Mouse (Mus musculus): ENCODE data around the gene Heatr5b. TPM values are rescaled to one million over a fixed set of nuclear protein-coding genes. Genes with fewer than 3 reads are reported as not detected.

The Heatr5b gene
- polyA plus RNA-seq, 1 experiment from 2014 or later, result 11.2 TPM

- 0 out of 2 replicates have a peak overlapping the region, but pooled peaks have one; percentile 17 for H3K4me2 ChIP-seq
- peak overlapping the region; percentile 37; the same call in 1 of the 2 replicates for H3K27ac ChIP-seq
- ATAC-seq (replicated peaks; ENCODE audit: low FRiP score), result peak; percentile 87
- no peaks in the 10 kb centered on the region for H3K36me3 ChIP-seq
- peaks cover 16% of the 10 kb centered on the region for H3K4me1 ChIP-seq
- H3K9me3 ChIP-seq (replicated peaks), result no peaks in the 10 kb centered on the region
- no peak overlapping the region for H3K9ac ChIP-seq
- H3K4me3 ChIP-seq (replicated peaks), result no peak overlapping the region
- WGBS, result 59% methylated on average over 14 of the region's 14 CpGs
- no peaks in the 10 kb centered on the region for H3K27me3 ChIP-seq
Measured at GRCm38 (mm10) chr17:78726746-78727449, 108.3 kb downstream of the Heatr5b start.

- Histone ChIP-seq H3K9me3 (replicated peaks) (no peaks in the 10 kb centered on the region), H3K4me1 (peaks cover 16% of the 10 kb centered on the region), H3K36me3 (no peaks in the 10 kb centered on the region), H3K4me2 (no peak overlapping the region), H3K27ac (peak overlapping the region; percentile 49), H3K4me3 (replicated peaks) (no peak overlapping the region), H3K27me3 (no peaks in the 10 kb centered on the region), H3K9ac (no peak overlapping the region)
- WGBS, result 47% methylated on average over 6 of the region's 6 CpGs
- ATAC-seq (replicated peaks; ENCODE audit: low FRiP score), result 0 out of 2 replicates have a peak, but pooled peaks have one; percentile 57
Measured at GRCm38 (mm10) chr17:78724461-78725055, 110.6 kb downstream of the Heatr5b start.

- Histone ChIP-seq H3K27me3 (no peaks in the 10 kb centered on the region), H3K9me3 (replicated peaks) (no peaks in the 10 kb centered on the region), H3K36me3 (peaks cover 9% of the 10 kb centered on the region), H3K9ac (no peak overlapping the region), H3K4me3 (replicated peaks) (no peak overlapping the region), H3K4me2 (no peak overlapping the region), H3K27ac (no peak overlapping the region), H3K4me1 (peaks cover 10% of the 10 kb centered on the region)
- ATAC-seq (replicated peaks; ENCODE audit: low FRiP score), result no peak
- WGBS, result 82% methylated on average over 7 of the region's 7 CpGs
Measured at GRCm38 (mm10) chr17:78721690-78722089, 113.5 kb downstream of the Heatr5b start.

DNA sequence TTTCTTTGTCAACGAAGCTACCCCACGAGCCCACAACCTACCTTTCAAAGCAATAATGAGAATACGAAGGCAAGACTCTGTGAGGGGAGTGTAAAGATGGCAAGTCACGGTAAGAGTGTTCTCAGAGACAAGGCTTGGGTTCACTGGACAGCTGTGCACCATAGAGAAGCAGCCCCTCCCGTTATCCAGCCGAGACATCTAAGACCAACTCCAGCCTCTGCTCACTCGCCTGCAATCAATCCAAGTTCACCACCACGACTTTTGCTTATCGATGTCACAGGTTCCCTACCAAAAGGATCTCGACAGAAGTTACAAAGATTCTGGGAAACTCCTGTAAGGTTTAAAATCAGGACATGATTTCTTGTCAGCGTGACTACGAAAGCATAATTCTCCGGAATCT is 116.1 kb downstream of the Heatr5b start:
- no peak for ATAC-seq (replicated peaks; ENCODE audit: low FRiP score)
- H3K9ac ChIP-seq, result no peak overlapping the region
- H3K36me3 ChIP-seq, result peaks cover 9% of the 10 kb centered on the region
- H3K27ac ChIP-seq, result no peak overlapping the region
- H3K9me3 ChIP-seq (replicated peaks), result no peaks in the 10 kb centered on the region
- no peaks in the 10 kb centered on the region for H3K4me1 ChIP-seq
- 90% methylated on average over 13 of the region's 13 CpGs for WGBS
- H3K4me2 ChIP-seq, result no peak overlapping the region
- no peaks in the 10 kb centered on the region for H3K27me3 ChIP-seq
- H3K4me3 ChIP-seq (replicated peaks), result no peak overlapping the region

DNA sequence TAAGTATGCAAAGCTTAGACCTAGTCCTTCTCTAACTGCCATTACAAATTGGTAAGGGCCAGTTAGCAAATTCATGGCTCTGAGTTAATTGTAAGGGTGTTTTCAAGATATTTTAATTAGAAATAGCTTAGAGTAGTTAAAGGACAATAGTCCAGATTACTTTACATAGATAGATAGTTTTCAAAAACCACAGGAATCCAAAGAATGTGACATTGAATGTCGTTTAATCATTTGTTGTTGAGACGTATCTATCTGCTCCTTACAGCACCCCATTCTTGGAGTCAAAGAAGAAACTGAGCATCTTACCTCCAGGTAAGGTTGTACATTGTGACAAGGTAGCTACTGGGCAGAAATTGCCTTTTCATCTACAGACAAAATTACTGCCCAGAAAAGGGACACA is 124.9 kb downstream of the Heatr5b start:
- H3K27ac ChIP-seq, result no peak overlapping the region
- peaks cover 3% of the 10 kb centered on the region; the same call in 1 of the 2 replicates for H3K9me3 ChIP-seq (replicated peaks)
- H3K36me3 ChIP-seq, result peaks cover 6% of the 10 kb centered on the region; the same call in 1 of the 2 replicates
- H3K4me1 ChIP-seq, result 0 out of 2 replicates have a peak, but pooled peaks cover 2% of the 10 kb centered on the region
- WGBS, result 74% methylated on average over 2 of the region's 2 CpGs
- no peak overlapping the region for H3K4me2 ChIP-seq
- ATAC-seq (replicated peaks; ENCODE audit: low FRiP score), result no peak
- H3K27me3 ChIP-seq, result no peaks in the 10 kb centered on the region
- no peak overlapping the region for H3K9ac ChIP-seq
- no peak overlapping the region for H3K4me3 ChIP-seq (replicated peaks)

DNA sequence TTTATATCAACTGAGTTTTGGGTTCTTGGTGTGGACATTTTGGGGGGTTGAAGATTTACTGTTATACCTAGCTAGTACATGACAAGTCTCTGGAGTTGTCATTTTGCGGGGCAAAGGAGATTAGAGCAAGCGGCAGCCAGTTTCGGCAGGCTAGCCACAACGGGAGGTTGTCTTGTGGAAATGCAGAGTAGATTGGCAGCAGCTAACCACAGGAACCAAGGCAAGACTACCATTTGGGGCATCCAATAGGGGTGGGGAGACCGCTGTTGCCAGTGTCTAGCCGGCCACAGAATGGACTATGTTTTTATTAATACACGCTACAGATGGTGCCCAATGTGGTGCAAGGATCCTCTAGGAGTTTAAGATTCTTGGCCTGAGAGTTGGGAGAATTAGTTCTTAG is 126.7 kb downstream of the Heatr5b start:
- Histone ChIP-seq H3K4me3 (replicated peaks) (no peak overlapping the region), H3K9ac (no peak overlapping the region), H3K4me2 (no peak overlapping the region), H3K36me3 (peaks cover 6% of the 10 kb centered on the region; the same call in 1 of the 2 replicates), H3K27ac (no peak overlapping the region), H3K9me3 (replicated peaks) (peaks cover 3% of the 10 kb centered on the region; the same call in 1 of the 2 replicates), H3K27me3 (no peaks in the 10 kb centered on the region), H3K4me1 (0 out of 2 replicates have a peak, but pooled peaks cover 2% of the 10 kb centered on the region)
- WGBS, result 89% methylated on average over 7 of the region's 7 CpGs
- ATAC-seq (replicated peaks; ENCODE audit: low FRiP score), result no peak

DNA sequence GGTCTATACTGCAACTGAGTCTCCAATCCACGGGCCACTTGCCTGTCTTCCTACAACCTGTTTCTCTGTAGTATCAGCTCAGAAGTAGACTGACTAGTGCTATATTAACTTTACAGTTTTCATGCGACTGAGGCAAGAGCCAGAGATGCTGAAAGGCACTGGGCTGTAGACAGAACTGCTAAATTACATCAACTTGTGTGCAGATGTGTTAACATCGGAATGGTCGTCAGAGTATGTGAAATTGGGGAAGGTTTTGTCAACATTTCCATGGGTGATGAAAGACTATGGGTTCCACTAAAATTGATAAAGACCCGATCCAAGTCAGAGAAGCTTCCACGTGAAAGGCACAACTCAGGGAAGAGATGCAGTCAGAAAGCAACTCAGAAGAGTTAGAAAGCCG is 132.2 kb downstream of the Heatr5b start:
- H3K4me2 ChIP-seq, result no peak overlapping the region
- no peak overlapping the region for H3K4me3 ChIP-seq (replicated peaks)
- H3K27me3 ChIP-seq, result no peaks in the 10 kb centered on the region
- no peak overlapping the region for H3K27ac ChIP-seq
- H3K36me3 ChIP-seq, result peaks cover 19% of the 10 kb centered on the region; the same call in 1 of the 2 replicates
- no peak overlapping the region for H3K9ac ChIP-seq
- ATAC-seq (replicated peaks; ENCODE audit: low FRiP score), result no peak
- 0 out of 2 replicates have a peak, but pooled peaks cover 2% of the 10 kb centered on the region for H3K4me1 ChIP-seq
- H3K9me3 ChIP-seq (replicated peaks), result peaks cover 3% of the 10 kb centered on the region; the same call in 1 of the 2 replicates
- 92% methylated on average over 7 of the region's 7 CpGs for WGBS

Other genes starting within 250 kb of the Heatr5b start
- gene Strn, start 98.2 kb downstream of the Heatr5b start, polyA plus RNA-seq (2015; fragmentation: Nextera tagmentation; extraction: Ambion mirVana), result 5.5 and 5.6 TPM in 2 replicates
- gene Gpatch11, start 203 bp upstream of the Heatr5b start, polyA plus RNA-seq (2015; fragmentation: Nextera tagmentation; extraction: Ambion mirVana), result 41.6 and 46.6 TPM in 2 replicates
- gene Eif2ak2, start 47.2 kb upstream of the Heatr5b start, polyA plus RNA-seq (2015; fragmentation: Nextera tagmentation; extraction: Ambion mirVana), result 11.6 and 12.3 TPM in 2 replicates
- gene Sult6b1, start 71.6 kb upstream of the Heatr5b start, polyA plus RNA-seq (2015; fragmentation: Nextera tagmentation; extraction: Ambion mirVana), result 0.10 TPM in 1 of 2 replicates, not detected in the other
- 98.7 and 111 TPM in 2 replicates for gene Cebpzos, start 81.1 kb upstream of the Heatr5b start, polyA plus RNA-seq (2015; fragmentation: Nextera tagmentation; extraction: Ambion mirVana)
- gene Cebpz, start 101.7 kb upstream of the Heatr5b start, polyA plus RNA-seq (2015; fragmentation: Nextera tagmentation; extraction: Ambion mirVana), result 66.4 and 66.6 TPM in 2 replicates
- 57.9 and 62.3 TPM in 2 replicates for gene Ndufaf7, start 101.8 kb upstream of the Heatr5b start, polyA plus RNA-seq (2015; fragmentation: Nextera tagmentation; extraction: Ambion mirVana)
- gene Prkd3, start 185.5 kb upstream of the Heatr5b start, polyA plus RNA-seq (2015; fragmentation: Nextera tagmentation; extraction: Ambion mirVana), result 39.1 and 39.7 TPM in 2 replicates
- 4.4 and 4.5 TPM in 2 replicates for gene Qpct, start 216.5 kb upstream of the Heatr5b start, polyA plus RNA-seq (2015; fragmentation: Nextera tagmentation; extraction: Ambion mirVana)